Mouse (Mus musculus): ENCODE data around the gene H1fx. TPM values are rescaled to one million over a fixed set of nuclear protein-coding genes. Genes with fewer than 3 reads are reported as not detected.
"Not testable (repeated sequence)": the region's sequence is repeated elsewhere in the genome, so short reads cannot be mapped to it uniquely, and the experiment has no call there.

Gene H1fx
- total RNA-seq, 4 experiments from 2014 or later: 0.34 to 1.9 (median 1.3) TPM; not detected in 1

DNA sequence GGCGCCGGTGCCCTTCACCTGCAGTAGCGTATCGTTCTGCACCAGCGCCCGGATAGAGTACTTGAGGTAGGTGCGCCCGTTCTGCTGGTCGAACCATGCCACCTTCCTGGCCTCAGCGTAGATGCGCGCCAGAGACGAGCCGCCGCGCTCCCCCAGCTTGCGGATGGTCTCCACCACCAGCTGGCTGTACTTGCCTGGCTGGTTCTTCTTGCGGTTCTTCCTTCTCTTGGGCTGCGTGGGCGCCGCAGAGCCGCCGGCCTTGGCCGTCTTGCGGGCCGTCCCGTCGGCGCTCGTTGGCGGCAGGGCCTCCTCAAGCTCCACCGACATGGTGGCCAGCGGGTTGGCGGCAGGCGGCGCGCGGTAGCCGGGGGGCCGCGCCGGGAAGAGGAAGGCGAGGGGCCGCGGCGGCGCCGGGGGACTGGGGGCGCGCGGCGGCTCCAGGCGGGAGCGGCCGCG, 379 bp downstream of the H1fx start:
- DNase-seq (ENCODE audit: low spot score in 2 of 2): no peak

DNA sequence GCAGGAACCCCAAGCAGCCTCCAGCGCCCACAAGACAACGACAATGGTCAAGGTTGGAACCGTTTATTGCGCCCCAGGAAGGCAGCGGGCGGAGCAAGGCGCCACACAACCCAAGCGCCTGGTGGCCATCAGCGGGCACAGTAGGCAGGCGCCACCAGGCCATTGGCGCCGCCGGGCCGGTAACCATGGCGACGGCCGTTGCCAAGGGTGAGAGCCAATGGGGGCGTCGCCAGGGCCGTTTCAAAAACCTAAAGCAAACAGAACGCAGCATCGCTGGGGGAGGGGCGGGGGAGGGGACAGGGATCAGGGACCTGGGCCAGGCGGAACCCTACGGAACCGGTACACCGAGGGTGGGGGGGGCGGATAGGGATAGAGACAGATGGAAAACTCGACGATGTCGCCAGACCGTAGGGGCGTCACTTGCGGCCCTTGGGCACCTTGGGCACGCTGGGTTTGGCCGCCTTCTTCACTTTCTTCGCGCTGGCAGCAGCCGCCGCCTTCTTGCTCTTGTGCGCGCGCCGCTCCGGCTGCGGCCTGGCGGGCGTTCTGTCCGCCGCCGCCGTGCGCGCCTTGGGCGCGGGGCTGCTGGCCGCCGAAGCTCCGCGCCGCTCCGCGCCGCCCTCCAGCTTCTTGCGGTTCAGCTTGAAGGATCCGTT, 935 bp downstream of the H1fx start:
- no peak for DNase-seq (ENCODE audit: low spot score in 2 of 2)

- no peak for DNase-seq (ENCODE audit: low spot score in 2 of 2)
Measured at GRCm38 (mm10) chr6:87979728-87980127, 1.7 kb downstream of the H1fx start.

GRCm38 (mm10) chr6:87970041-87970440, 11.4 kb downstream of the H1fx start:
- DNase-seq (ENCODE audit: low spot score in 2 of 2): no peak

DNA sequence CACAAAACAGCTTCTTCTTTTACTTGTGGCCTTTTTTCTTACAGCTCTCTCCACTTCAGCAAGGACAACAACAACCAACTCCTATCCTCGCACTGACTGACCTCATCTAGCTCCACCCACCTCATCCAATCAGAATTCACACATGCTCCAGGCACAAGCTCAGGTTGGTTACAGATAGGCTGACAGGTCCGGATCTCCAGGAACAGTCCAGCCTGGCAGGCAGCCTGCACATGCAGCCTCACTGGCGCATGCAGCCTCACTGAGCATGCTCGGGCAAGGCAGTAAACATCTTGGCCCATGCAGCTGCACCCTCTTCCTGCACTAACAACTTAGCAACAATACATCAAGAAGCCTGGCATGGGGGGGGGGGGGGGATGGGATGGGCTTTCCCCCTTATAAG, 19.0 kb downstream of the H1fx start:
- not testable (repeated sequence) for DNase-seq (ENCODE audit: low spot score in 2 of 2)

GRCm38 (mm10) chr6:87942179-87942578, 39.3 kb downstream of the H1fx start:
- no peak for DNase-seq (ENCODE audit: low spot score in 2 of 2)

GRCm38 (mm10) chr6:87938941-87939340, 42.5 kb downstream of the H1fx start:
- DNase-seq (ENCODE audit: low spot score in 2 of 2): no peak

DNA sequence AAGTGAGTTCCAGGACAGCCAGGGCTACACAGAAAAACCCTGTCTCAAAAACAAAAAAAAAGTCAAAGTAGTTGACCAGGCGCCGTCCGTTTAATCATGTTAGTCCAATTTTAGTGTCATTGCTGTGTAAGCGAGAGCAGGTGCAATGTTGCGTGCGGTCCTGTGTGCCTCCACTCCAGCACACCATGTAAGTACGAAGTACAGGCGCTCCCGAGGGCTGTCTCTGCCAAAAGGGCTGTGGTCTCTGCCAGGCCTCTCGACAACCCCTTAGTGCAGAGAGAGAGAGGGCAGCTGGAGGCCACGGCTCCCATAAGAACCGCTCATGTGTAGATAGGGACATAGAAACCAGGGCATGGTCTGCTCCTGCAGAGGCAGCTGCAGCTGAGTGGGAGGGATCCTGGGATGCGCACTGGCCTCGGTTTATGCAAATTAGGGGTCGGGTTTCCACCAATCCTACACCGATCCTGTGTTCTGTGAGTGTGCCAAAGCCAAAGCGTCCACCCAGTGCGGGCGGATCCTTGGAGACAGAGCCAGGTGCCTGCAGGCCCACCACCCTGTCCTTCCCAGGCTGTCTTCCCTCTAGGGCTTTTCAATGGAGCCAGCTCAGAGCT, 44.2 kb downstream of the H1fx start:
- no peak for DNase-seq (ENCODE audit: low spot score in 2 of 2)

- peak; percentile 3 to 9 for DNase-seq (ENCODE audit: low spot score in 2 of 2)
Measured at GRCm38 (mm10) chr6:87935037-87935436, 46.4 kb downstream of the H1fx start.

Small RNA genes within 50 kb of the gene (microRNA-seq; reads per million reads assigned to microRNA genes)
- gene Gm47286: not detected

Other genes starting within 250 kb of the H1fx start
- gene Gp9, start 203.6 kb downstream of the H1fx start, total RNA-seq (2022): not detected
- 1 to 10 TPM; 3.6 to 5.4 (median 4.5) TPM for gene Rab43, start 169.5 kb downstream of the H1fx start, total RNA-seq (2022)
- gene Gm45140, start 145.8 kb downstream of the H1fx start, total RNA-seq (2022): 1 to 10 TPM in 1 of 4 experiments, under 1 TPM in 1, not detected in 2; 0.48 to 1.0 TPM
- gene Isy1, start 142.8 kb downstream of the H1fx start, total RNA-seq (2022): 10 to 100 TPM; 13.1 to 23.1 (median 18.4) TPM
- gene Cnbp, start 130.5 kb downstream of the H1fx start, total RNA-seq (2022): 100 to 1,000 TPM; 567 to 637 (median 580) TPM
- gene Copg1, start 93.8 kb downstream of the H1fx start, total RNA-seq (2022): 10 to 100 TPM; 26.5 to 33.6 (median 28.8) TPM
- gene Hmces, start 67.7 kb downstream of the H1fx start, total RNA-seq (2022): 1 to 10 TPM; 3.6 to 6.9 (median 6.6) TPM
- 100 to 1,000 TPM; 288 to 464 (median 323) TPM for gene Rab7, start 63.6 kb upstream of the H1fx start, total RNA-seq (2022)
- 100 to 1,000 TPM in 1 of 4 experiments, 10 to 100 TPM in 3; 67.2 to 101 (median 85.6) TPM for gene Rpn1, start 102.8 kb upstream of the H1fx start, total RNA-seq (2022)
- gene Gata2, start 212.3 kb upstream of the H1fx start, total RNA-seq (2022): 1 to 10 TPM; 3.0 to 6.0 (median 4.1) TPM
- not detected for gene Dnajb8, start 240.6 kb upstream of the H1fx start, total RNA-seq (2022)

Measured in gastrocnemius, adult 8-10 months (tissue).